In genomic region chr8:109917277-109917676, GRCm38 (mm10) we compare ENCODE assay signal across 8 mouse cellular contexts. TPM values are rescaled to one million over a fixed set of nuclear protein-coding genes. Genes with fewer than 3 reads are reported as not detected.
DNase-seq lines count a peak whose midpoint lies in the region; ATAC-seq and TF ChIP-seq lines count a peak whose summit lies in the region.

No protein-coding gene starts in this region.

- H3K9ac ChIP-seq in neural tube, embryonic 11.5 days (ENCODE audit: low read length) = no peak overlapping the region
- no peak overlapping the region for H3K9ac ChIP-seq in neural tube, embryonic 15.5 days (replicated peaks)
- no peak overlapping the region for H3K9ac ChIP-seq in heart, postnatal 0 days (replicated peaks; ENCODE audit: low read depth, low read length)

- peak; percentile 25 for DNase-seq in neural tube, embryonic 11.5 days (ENCODE audit: low spot score)
- peak; percentile 63 for DNase-seq in R1 (ENCODE audit: low read depth, low spot score)
- DNase-seq in cerebellum, postnatal 14 days = peak; percentile 56 to 58
- DNase-seq in heart, postnatal 0 days (ENCODE audit: low spot score) = peak; percentile 57
- DNase-seq in layer of hippocampus, postnatal 36 days = peak; percentile 21 to 24
- DNase-seq in mesoderm, embryonic 11.5 days (ENCODE audit: low read depth, low spot score) = peak; percentile 12
- peak; percentile 16 to 19 for DNase-seq in thymus, postnatal 36 days

- no peaks in the 10 kb centered on the region for H3K9me3 ChIP-seq in neural tube, embryonic 11.5 days (ENCODE audit: control insufficient read depth, low read length)
- H3K9me3 ChIP-seq in neural tube, embryonic 15.5 days (replicated peaks) = no peaks in the 10 kb centered on the region
- H3K9me3 ChIP-seq in heart, postnatal 0 days (replicated peaks; ENCODE audit: control insufficient read depth, low read length) = no peaks in the 10 kb centered on the region

- no peak overlapping the region for H3K27ac ChIP-seq in neural tube, embryonic 11.5 days (ENCODE audit: low read depth, low read length)
- no peak overlapping the region for H3K27ac ChIP-seq in neural tube, embryonic 15.5 days (replicated peaks)
- no peak overlapping the region for H3K27ac ChIP-seq in heart, postnatal 0 days (ENCODE audit: low read depth)

- TF ChIP-seq EP300 in heart, postnatal 0 days (IDR thresholded peaks at IDR 0.05; ENCODE audit: low read depth) = no peak

- ATAC-seq in neural tube, embryonic 11.5 days (ENCODE audit: insufficient read depth, low FRiP score, low TSS enrichment) = no peak
- no peak for ATAC-seq in neural tube, embryonic 15.5 days (ENCODE audit: low FRiP score)
- ATAC-seq in heart, postnatal 0 days (ENCODE audit: insufficient read depth, low read depth) = no peak

- no peak overlapping the region for H3K4me3 ChIP-seq in neural tube, embryonic 11.5 days (ENCODE audit: low read depth, low read length)
- H3K4me3 ChIP-seq in neural tube, embryonic 15.5 days (replicated peaks) = no peak overlapping the region
- H3K4me3 ChIP-seq in heart, postnatal 0 days (ENCODE audit: low read depth, low read length) = no peak overlapping the region

- WGBS in neural tube, embryonic 11.5 days = 64% methylated on average over 4 of the region's 4 CpGs
- WGBS in neural tube, embryonic 15.5 days = 58% methylated on average over 4 of the region's 4 CpGs
- WGBS in heart, postnatal 0 days = 40% methylated on average over 4 of the region's 4 CpGs

- peak; percentile 76 for TF ChIP-seq CTCF in heart, postnatal 0 days (IDR thresholded peaks at IDR 0.05; ENCODE audit: low read depth)

- no peaks in the 10 kb centered on the region; the same call in 1 of the 2 replicates for H3K36me3 ChIP-seq in neural tube, embryonic 11.5 days (ENCODE audit: control insufficient read depth, insufficient read depth, low read length)
- H3K36me3 ChIP-seq in neural tube, embryonic 15.5 days = peaks cover 59% of the 10 kb centered on the region
- H3K36me3 ChIP-seq in heart, postnatal 0 days (replicated peaks; ENCODE audit: control insufficient read depth, insufficient read depth, low read length) = peaks cover 28% of the 10 kb centered on the region; the same call in 1 of the 2 replicates

- no peaks in the 10 kb centered on the region for H3K27me3 ChIP-seq in neural tube, embryonic 11.5 days (ENCODE audit: control insufficient read depth, insufficient read depth, low read length)
- H3K27me3 ChIP-seq in neural tube, embryonic 15.5 days (replicated peaks) = no peaks in the 10 kb centered on the region
- no peaks in the 10 kb centered on the region for H3K27me3 ChIP-seq in heart, postnatal 0 days (ENCODE audit: control insufficient read depth, insufficient read depth, low read length)

- no peak overlapping the region for H3K4me2 ChIP-seq in neural tube, embryonic 11.5 days (ENCODE audit: low read depth)
- H3K4me2 ChIP-seq in neural tube, embryonic 15.5 days = no peak overlapping the region
- H3K4me2 ChIP-seq in heart, postnatal 0 days (ENCODE audit: low read depth, low read length) = no peak overlapping the region

- no peaks in the 10 kb centered on the region for H3K4me1 ChIP-seq in neural tube, embryonic 11.5 days (ENCODE audit: control insufficient read depth, insufficient read depth, low read length)
- peaks cover 10% of the 10 kb centered on the region; the same call in 1 of the 2 replicates for H3K4me1 ChIP-seq in neural tube, embryonic 15.5 days
- H3K4me1 ChIP-seq in heart, postnatal 0 days (ENCODE audit: control insufficient read depth, insufficient read depth) = no peaks in the 10 kb centered on the region

RNA-seq across cellular contexts. Expression of gene Marveld3, which starts 44.7 kb away (rescaled TPM):
- 0.29 and 0.47 TPM in 2 replicates for polyA plus RNA-seq in neural tube, embryonic 11.5 days (2014; fragmentation: Nextera tagmentation; extraction: Ambion mirVana)
- 1.3 and 2.1 TPM in 2 replicates for polyA plus RNA-seq in neural tube, embryonic 15.5 days (2015; fragmentation: Nextera tagmentation; extraction: Ambion mirVana)
- total RNA-seq in heart, postnatal 0 days (2014; rRNA removed; ENCODE audit: low replicate concordance) = 0.19 and 1.9 TPM in 2 replicates
- polyA plus RNA-seq in heart, postnatal 0 days (2015; fragmentation: Nextera tagmentation; extraction: Ambion mirVana) = 0.36 TPM in 2 replicates
- not detected for total RNA-seq in layer of hippocampus, postnatal 36 days (2021)

RNA-seq across cellular contexts. Expression of gene Phlpp2, which starts 48.9 kb away (rescaled TPM):
- polyA plus RNA-seq in neural tube, embryonic 11.5 days (2014; fragmentation: Nextera tagmentation; extraction: Ambion mirVana) = 2.5 and 3.4 TPM in 2 replicates
- polyA plus RNA-seq in neural tube, embryonic 15.5 days (2015; fragmentation: Nextera tagmentation; extraction: Ambion mirVana) = 3.6 and 4.6 TPM in 2 replicates
- 2.2 and 2.3 TPM in 2 replicates for total RNA-seq in heart, postnatal 0 days (2014; rRNA removed; ENCODE audit: low replicate concordance)
- polyA plus RNA-seq in heart, postnatal 0 days (2015; fragmentation: Nextera tagmentation; extraction: Ambion mirVana) = 0.67 and 0.80 TPM in 2 replicates
- total RNA-seq in layer of hippocampus, postnatal 36 days (2021) = 10 to 100 TPM; 25.0 to 31.4 TPM

Comparison
In these comparisons a context has a peak if more than half of its experiments do, and no peak if none do; other contexts are left out.
1. DNase-seq: peak in every context shown above with its lines; median percentile 63 in R1; 57 in cerebellum, postnatal 14 days; 57 in heart, postnatal 0 days; 25 in neural tube, embryonic 11.5 days; 22 in layer of hippocampus, postnatal 36 days; 18 in thymus, postnatal 36 days; 12 in mesoderm, embryonic 11.5 days.